Mouse (Mus musculus) liver, adult (tissue): ENCODE measurements around the gene Itpkb.
A peak's percentile ranks its signal among the peaks of the same experiment; 100 is the strongest.

ENCODE experiments used
- GATA4 ChIP-seq: IDR thresholded peaks from 2 replicates; pipeline ENCODE4 v1.6.1; 2014; ENCODE audit warnings: mild to moderate bottlenecking, low read length; ENCODE audit not compliant: insufficient replicate concordance

The Itpkb gene

GRCm38 (mm10) chr1:180306889-180307288 is 23.4 kb upstream of the Itpkb start:
- no peak for TF ChIP-seq GATA4

DNA sequence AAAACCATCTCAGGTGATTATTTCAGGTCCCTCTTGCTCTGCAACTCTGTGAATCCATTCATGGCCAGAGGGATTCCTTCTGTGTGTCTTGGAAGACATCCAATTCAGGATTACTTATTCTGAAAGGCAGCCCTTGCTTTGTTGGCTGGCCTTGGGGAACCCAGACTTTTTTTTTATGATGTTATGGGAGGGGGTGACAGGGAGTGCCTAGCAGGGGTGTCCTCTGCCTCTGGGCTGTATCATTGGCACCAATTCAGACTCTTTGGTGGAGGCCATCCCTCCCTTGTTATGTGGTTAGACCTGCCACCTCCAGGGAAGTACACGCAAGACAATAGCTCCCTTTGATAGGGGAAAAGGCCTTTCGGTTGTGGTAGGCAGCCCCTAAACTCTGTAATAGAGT is 22.6 kb upstream of the Itpkb start:
- no peak for TF ChIP-seq GATA4

DNA sequence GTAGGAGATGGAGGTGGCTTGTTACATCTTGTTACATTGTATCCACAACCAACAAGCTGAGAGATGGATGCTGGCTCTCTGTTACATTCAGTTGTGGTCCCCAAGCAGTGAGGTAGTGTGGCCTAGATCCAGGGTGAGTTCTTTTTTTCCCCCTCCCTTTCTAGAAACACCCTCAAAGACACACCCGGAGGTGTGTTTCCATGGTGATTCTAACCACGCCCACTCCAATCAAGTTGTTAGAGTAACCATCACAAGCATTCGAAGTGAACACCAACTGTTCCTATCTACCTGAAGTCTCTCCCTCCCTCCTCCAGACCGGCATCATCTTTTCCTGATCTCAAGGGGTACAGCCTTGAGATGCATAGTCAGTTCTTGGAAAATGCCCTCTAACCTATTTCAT is 21.4 kb upstream of the Itpkb start:
- TF ChIP-seq GATA4: no peak

DNA sequence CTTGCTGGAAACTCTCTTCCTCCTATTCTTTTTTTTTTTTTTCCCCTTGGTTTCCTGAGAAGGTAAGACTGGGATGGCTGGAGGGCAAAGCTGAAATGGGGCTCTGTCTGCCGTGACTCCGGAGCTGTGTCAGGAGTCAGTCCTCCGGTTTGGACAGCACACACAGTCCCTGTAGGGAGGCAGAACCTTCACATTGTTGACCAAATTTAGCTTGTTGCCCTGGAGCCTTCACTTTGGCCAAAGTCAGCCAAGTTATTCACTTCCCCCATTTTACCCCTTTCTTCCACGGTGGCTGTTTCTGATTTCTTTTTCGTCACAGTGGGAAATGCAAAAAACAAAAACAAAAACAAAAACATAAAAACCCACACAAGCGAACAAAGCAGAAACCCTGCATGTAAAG is 18.0 kb upstream of the Itpkb start:
- TF ChIP-seq GATA4: no peak

GRCm38 (mm10) chr1:180312792-180313311 is 17.4 kb upstream of the Itpkb start:
- TF ChIP-seq GATA4: peak; percentile 35; the same call in 1 of the 2 replicates

DNA sequence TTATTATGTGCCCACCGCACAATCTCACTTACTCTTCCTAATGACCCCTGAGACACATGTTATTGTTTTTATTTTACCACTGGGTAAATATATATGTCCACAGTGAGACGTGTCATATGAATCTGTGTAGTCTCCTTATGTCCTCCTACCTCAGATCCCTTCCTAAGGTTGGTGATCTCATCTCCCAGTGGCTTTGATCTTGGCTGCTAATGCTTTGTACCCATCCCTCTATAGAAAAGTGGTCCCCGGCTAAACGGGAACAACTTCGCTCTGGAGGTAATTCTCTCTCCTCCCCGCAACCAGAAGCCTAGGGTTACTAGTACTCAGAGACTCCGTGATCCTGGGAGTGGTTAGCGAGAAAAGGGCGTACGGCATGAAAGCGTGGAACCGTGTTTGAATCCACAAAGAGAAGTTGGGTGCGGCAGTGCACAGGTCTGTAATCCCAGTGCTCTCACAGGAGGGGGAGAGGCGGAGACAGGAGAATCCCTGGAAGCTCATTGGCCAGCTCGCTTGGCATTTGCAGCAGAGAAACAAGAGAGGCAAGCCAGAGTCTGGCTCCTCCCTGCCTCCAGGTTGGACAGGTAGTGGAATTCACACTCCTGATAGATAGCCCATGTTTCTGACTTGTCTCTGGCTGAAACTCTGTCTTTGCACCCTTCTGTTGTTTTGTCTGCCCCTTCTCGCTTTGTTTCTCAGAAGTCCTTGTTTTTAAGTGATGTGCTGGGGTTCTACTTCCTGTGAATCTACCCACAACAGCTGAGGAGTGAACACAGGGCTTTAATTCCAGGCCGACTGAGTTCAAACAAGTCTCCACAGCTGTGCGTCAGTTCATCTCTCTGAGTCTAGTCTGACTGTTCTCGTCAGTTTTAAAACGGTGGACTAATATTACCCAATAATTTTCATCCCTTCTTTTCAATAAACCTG is 16.5 kb upstream of the Itpkb start:
- TF ChIP-seq GATA4: no peak

- no peak for TF ChIP-seq GATA4
These were observed 15.6 kb upstream of the Itpkb start for GRCm38 (mm10) chr1:180314641-180315040.

- TF ChIP-seq GATA4: no peak
These were observed 15.2 kb upstream of the Itpkb start for GRCm38 (mm10) chr1:180315127-180315526.

GRCm38 (mm10) chr1:180317450-180317849 is 12.8 kb upstream of the Itpkb start:
- TF ChIP-seq GATA4: no peak

GRCm38 (mm10) chr1:180318407-180318806 is 11.9 kb upstream of the Itpkb start:
- TF ChIP-seq GATA4: no peak

DNA sequence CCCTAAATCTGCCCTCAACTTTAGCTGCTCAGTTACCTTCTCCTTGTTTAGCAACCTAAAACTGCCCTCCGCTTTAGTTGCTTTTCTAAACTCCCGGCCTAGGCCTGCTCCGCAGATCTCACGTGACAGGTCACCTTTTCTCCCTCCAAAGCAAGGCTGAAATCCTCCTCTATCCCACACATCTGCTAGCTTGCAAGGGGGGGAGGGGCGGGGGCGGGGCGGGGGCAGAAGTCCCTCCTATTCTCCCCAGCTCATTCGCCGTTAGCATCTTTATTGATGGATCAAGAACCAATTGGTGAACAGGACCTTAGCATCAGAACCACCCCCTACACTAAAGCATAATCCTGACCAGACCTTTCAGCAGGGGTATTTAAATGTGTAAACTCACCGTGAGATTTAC is 10.4 kb upstream of the Itpkb start:
- no peak for TF ChIP-seq GATA4

GRCm38 (mm10) chr1:180322896-180323295 is 7.4 kb upstream of the Itpkb start:
- no peak for TF ChIP-seq GATA4

DNA sequence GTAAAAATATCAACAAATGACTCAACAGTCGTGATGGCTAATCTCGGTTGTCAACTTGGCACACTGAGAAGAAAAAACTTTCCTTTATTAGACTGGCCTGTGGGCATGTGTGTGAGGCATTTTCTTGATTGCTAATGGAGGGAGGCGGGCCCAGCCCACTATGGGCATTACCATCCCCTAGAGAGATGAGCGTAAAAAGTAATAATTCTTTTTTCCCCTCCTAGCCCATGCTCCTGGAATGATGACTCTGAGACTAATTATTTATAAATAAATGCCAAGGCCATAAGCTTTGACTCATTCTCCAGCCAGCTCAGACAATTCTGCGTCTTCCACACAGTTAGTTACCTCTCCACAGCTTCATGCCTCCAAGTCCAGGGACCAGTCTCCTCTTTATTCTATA is 6.8 kb upstream of the Itpkb start:
- TF ChIP-seq GATA4: no peak

DNA sequence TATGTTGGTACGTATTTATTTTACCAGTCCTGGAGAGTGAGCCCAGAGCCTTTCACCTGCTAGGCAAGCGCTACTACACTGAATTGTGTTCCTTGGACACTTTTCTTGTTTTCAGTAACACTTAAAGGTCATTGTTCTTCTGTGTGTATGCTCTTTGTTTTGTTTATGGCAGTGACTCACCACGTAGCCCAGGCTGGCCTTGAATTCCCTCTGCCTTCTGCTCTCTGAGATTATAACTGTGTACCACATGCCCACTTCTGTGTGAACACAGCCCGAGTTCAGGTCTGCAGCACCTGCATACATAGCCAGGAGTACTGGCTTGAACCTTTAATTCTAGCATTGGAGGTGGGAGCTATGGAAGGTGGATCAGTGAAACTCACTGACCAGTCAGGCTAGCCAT is 6.0 kb upstream of the Itpkb start:
- TF ChIP-seq GATA4: no peak

- no peak for TF ChIP-seq GATA4
These were observed 1.3 kb upstream of the Itpkb start for GRCm38 (mm10) chr1:180328794-180329665.

DNA sequence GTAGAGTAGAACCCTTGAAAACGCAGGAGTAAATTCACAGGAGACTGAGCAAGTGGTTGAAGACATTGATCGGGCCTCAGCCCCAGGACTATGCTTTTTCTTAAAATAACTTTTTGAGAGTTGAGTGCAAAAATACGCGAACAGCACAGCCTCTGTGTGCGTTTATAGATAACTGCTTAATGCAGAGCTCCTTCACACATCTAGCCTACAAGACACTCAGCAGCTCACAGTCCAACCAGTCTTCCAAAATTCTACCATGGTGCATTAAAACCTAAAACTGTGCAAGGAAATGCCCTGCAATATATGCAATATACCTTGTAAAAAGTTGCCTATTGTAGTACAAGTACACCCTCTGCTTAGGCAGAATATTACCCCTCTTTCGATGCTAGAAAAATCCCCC is 579 bp upstream of the Itpkb start:
- no peak for TF ChIP-seq GATA4
